Mouse (Mus musculus): Measurements from ENCODE around the gene Nav2. TPM values are rescaled to one million over a fixed set of nuclear protein-coding genes. Genes with fewer than 3 reads are reported as not detected.

Nav2 gene
- polyA plus RNA-seq, 1 experiment from 2014 or later = 22.5 TPM

DNA sequence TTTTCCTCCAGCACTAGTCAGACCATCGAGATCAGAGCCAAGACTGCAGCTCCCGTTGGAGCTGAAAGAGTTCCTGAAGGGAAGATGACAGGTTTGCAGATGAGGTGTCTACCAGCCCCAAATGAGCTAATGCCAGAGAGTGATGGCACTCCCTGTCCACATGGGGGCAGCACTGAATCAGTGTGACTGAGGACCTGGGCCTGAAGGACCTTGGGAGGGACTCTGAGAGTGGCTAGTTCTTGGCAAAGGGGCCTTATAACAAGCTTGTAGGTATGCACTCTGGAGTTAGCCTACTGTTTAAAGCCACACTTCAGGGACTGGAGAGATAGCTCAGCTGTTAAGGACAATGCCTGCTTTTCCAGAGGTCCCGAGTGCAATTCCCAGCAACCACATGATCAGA is 217.0 kb downstream of the Nav2 start:
- Histone ChIP-seq H3K4me2 (ENCODE audit: low read length) (no peak overlapping the region), H3K27ac (replicated peaks; ENCODE audit: low read depth, low read length) (no peak overlapping the region), H3K4me1 (ENCODE audit: control insufficient read depth, insufficient read depth, low read length) (peaks cover 6% of the 10 kb centered on the region), H3K9me3 (ENCODE audit: control insufficient read depth, low read length) (no peaks in the 10 kb centered on the region), H3K9ac (replicated peaks; ENCODE audit: low read length) (no peak overlapping the region), H3K36me3 (ENCODE audit: control insufficient read depth, insufficient read depth, low read length) (no peaks in the 10 kb centered on the region), H3K27me3 (ENCODE audit: control insufficient read depth, insufficient read depth, low read length) (0 out of 2 replicates have a peak, but pooled peaks cover 4% of the 10 kb centered on the region), H3K4me3 (replicated peaks; ENCODE audit: low read depth, low read length) (no peak overlapping the region)
- DNase-seq = peak; percentile 76
- ATAC-seq (ENCODE audit: low FRiP score, low TSS enrichment) = no peak
- 42% methylated on average over 3 of the region's 3 CpGs for WGBS

DNA sequence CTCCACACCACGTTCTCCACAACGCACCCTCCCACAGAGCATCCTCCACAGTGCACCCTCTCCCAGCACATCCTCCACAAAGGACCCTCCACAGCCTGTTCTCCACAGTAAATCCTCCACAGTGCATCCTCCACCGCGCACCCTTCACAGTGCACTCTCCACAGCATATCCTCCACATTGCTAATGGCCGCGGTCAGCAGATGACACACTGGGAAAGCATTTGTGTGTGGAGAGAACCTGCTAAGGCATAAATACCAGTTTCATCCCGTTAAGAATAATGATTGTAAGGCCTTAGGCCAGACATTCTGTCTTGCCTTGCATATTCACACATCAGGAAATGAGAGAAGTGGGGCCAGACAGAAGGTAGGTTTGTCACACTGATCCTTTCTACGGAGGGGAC is 219.7 kb downstream of the Nav2 start:
- Histone ChIP-seq H3K4me1 (ENCODE audit: control insufficient read depth, insufficient read depth, low read length) (no peaks in the 10 kb centered on the region), H3K9me3 (ENCODE audit: control insufficient read depth, low read length) (no peaks in the 10 kb centered on the region), H3K27me3 (ENCODE audit: control insufficient read depth, insufficient read depth, low read length) (0 out of 2 replicates have a peak, but pooled peaks cover 4% of the 10 kb centered on the region), H3K4me2 (ENCODE audit: low read length) (no peak overlapping the region), H3K36me3 (ENCODE audit: control insufficient read depth, insufficient read depth, low read length) (no peaks in the 10 kb centered on the region), H3K4me3 (replicated peaks; ENCODE audit: low read depth, low read length) (no peak overlapping the region), H3K27ac (replicated peaks; ENCODE audit: low read depth, low read length) (no peak overlapping the region), H3K9ac (replicated peaks; ENCODE audit: low read length) (no peak overlapping the region)
- 89% methylated on average over 8 of the region's 8 CpGs for WGBS
- ATAC-seq (ENCODE audit: low FRiP score, low TSS enrichment) (no peak), DNase-seq (no peak)

DNA sequence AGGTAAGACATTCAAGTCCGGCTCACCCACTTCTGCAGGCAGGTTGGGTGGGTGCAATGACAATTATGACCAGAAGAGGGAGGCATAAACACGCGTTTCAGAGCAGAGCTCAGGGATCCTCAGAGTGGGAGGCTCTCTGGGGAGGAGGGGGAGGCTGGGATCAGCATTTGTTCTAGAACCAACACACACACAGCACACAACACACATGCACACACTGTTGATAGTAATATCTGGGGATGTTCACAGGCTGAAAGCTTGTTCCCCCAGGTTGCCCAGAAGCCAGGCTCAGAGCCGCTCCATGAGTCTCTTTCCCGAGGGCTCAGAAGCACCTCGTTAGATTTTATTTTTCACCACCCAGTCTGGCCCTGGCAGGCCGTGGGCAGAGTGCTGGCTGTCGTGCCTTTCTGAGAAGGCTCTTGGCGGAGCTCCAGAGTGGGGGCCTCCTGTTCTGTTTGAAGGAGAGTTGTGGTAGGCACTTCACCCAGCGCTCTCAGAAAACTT is 224.4 kb downstream of the Nav2 start:
- no peak overlapping the region for H3K4me2 ChIP-seq (ENCODE audit: low read length)
- no peak overlapping the region for H3K4me3 ChIP-seq (replicated peaks; ENCODE audit: low read depth, low read length)
- no peaks in the 10 kb centered on the region for H3K27me3 ChIP-seq (ENCODE audit: control insufficient read depth, insufficient read depth, low read length)
- no peaks in the 10 kb centered on the region for H3K36me3 ChIP-seq (ENCODE audit: control insufficient read depth, insufficient read depth, low read length)
- H3K27ac ChIP-seq (replicated peaks; ENCODE audit: low read depth, low read length) = no peak overlapping the region
- DNase-seq = peak; percentile 94
- WGBS = 35% methylated on average over 10 of the region's 10 CpGs
- peak; percentile 67 for ATAC-seq (ENCODE audit: low FRiP score, low TSS enrichment)
- H3K4me1 ChIP-seq (ENCODE audit: control insufficient read depth, insufficient read depth, low read length) = no peaks in the 10 kb centered on the region
- no peak overlapping the region for H3K9ac ChIP-seq (replicated peaks; ENCODE audit: low read length)
- H3K9me3 ChIP-seq (ENCODE audit: control insufficient read depth, low read length) = peaks cover 2% of the 10 kb centered on the region; the same call in 1 of the 2 replicates

DNA sequence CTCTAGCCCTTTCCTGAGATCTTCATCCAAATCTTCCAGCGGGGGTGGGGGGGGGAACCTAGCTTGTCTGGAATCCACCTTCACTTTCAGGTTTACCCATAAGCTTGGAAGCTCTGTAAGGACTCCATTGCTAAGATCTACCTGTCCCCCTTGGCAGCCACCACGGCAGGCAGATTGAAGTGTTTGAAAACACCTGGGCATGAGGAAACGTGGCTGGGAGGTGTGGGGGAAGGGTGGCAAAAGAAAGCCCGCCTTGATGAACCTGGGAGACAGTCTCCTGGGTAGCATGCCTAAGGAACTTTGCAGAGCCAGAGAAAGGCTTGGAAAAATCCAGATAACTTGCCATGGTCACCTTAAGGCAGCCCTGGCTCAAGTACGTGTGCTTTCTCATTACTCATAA is 225.9 kb downstream of the Nav2 start:
- ATAC-seq (ENCODE audit: low FRiP score, low TSS enrichment) = no peak
- Histone ChIP-seq H3K9me3 (ENCODE audit: control insufficient read depth, low read length) (peaks cover 2% of the 10 kb centered on the region; the same call in 1 of the 2 replicates), H3K9ac (replicated peaks; ENCODE audit: low read length) (no peak overlapping the region), H3K4me2 (ENCODE audit: low read length) (no peak overlapping the region), H3K36me3 (ENCODE audit: control insufficient read depth, insufficient read depth, low read length) (no peaks in the 10 kb centered on the region), H3K4me3 (replicated peaks; ENCODE audit: low read depth, low read length) (no peak overlapping the region), H3K4me1 (ENCODE audit: control insufficient read depth, insufficient read depth, low read length) (no peaks in the 10 kb centered on the region), H3K27ac (replicated peaks; ENCODE audit: low read depth, low read length) (no peak overlapping the region), H3K27me3 (ENCODE audit: control insufficient read depth, insufficient read depth, low read length) (no peaks in the 10 kb centered on the region)
- DNase-seq = no peak
- 79% methylated on average over 5 of the region's 5 CpGs for WGBS

DNA sequence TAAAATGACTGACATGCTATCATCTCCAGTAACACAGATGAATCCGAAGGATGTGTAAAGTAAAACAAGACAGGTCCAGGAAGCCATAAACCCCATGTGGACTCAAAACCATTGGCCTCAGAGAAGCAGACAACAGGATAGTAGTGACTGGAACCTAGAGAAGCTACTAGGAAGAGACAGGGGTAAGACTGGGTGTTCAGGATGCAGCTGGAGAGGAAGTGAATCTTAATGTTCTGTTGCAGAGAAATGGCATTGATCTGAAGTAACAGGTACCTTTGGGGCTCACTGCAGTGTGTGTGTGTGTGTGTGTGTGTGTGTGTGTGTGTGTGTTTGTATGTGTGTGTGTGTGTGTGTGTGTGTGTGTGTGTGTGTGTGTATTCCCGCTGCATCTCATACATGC is 231.2 kb downstream of the Nav2 start:
- no peak overlapping the region for H3K27ac ChIP-seq (replicated peaks; ENCODE audit: low read depth, low read length)
- H3K27me3 ChIP-seq (ENCODE audit: control insufficient read depth, insufficient read depth, low read length) = no peaks in the 10 kb centered on the region
- H3K9me3 ChIP-seq (ENCODE audit: control insufficient read depth, low read length) = peaks cover 7% of the 10 kb centered on the region
- DNase-seq (no peak), ATAC-seq (ENCODE audit: low FRiP score, low TSS enrichment) (no peak)
- H3K4me3 ChIP-seq (replicated peaks; ENCODE audit: low read depth, low read length) = no peak overlapping the region
- WGBS = 92% methylated on average over 2 of the region's 2 CpGs
- H3K9ac ChIP-seq (replicated peaks; ENCODE audit: low read length) = no peak overlapping the region
- no peaks in the 10 kb centered on the region for H3K36me3 ChIP-seq (ENCODE audit: control insufficient read depth, insufficient read depth, low read length)
- no peaks in the 10 kb centered on the region for H3K4me1 ChIP-seq (ENCODE audit: control insufficient read depth, insufficient read depth, low read length)
- no peak overlapping the region for H3K4me2 ChIP-seq (ENCODE audit: low read length)

DNA sequence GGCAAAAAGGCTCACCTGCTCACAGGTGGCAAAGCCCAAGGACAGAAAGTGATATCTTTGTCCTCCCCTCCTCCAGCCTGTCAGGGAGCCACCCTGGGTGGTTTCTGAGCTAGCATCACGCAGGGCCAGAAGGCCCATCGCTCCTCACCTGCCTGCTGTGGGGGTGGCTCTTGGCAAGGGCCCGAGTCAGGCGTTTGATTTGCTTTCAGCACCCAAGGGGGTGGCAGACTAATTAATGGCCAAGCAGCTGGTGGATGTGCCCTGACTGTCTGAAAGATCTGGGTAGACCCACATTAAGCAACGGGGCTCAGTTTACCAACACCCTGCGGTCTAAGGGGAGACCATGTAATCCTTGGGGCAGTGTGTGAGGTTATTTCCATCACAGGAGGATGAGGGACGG is 235.4 kb downstream of the Nav2 start:
- peaks cover 4% of the 10 kb centered on the region; the same call in 1 of the 2 replicates for H3K9me3 ChIP-seq (ENCODE audit: control insufficient read depth, low read length)
- no peak for DNase-seq
- peaks cover 15% of the 10 kb centered on the region for H3K4me1 ChIP-seq (ENCODE audit: control insufficient read depth, insufficient read depth, low read length)
- no peak for ATAC-seq (ENCODE audit: low FRiP score, low TSS enrichment)
- no peak overlapping the region for H3K27ac ChIP-seq (replicated peaks; ENCODE audit: low read depth, low read length)
- 80% methylated on average over 7 of the region's 7 CpGs for WGBS
- no peak overlapping the region for H3K9ac ChIP-seq (replicated peaks; ENCODE audit: low read length)
- no peak overlapping the region for H3K4me3 ChIP-seq (replicated peaks; ENCODE audit: low read depth, low read length)
- no peaks in the 10 kb centered on the region for H3K27me3 ChIP-seq (ENCODE audit: control insufficient read depth, insufficient read depth, low read length)
- no peaks in the 10 kb centered on the region for H3K36me3 ChIP-seq (ENCODE audit: control insufficient read depth, insufficient read depth, low read length)
- no peak overlapping the region for H3K4me2 ChIP-seq (ENCODE audit: low read length)

DNA sequence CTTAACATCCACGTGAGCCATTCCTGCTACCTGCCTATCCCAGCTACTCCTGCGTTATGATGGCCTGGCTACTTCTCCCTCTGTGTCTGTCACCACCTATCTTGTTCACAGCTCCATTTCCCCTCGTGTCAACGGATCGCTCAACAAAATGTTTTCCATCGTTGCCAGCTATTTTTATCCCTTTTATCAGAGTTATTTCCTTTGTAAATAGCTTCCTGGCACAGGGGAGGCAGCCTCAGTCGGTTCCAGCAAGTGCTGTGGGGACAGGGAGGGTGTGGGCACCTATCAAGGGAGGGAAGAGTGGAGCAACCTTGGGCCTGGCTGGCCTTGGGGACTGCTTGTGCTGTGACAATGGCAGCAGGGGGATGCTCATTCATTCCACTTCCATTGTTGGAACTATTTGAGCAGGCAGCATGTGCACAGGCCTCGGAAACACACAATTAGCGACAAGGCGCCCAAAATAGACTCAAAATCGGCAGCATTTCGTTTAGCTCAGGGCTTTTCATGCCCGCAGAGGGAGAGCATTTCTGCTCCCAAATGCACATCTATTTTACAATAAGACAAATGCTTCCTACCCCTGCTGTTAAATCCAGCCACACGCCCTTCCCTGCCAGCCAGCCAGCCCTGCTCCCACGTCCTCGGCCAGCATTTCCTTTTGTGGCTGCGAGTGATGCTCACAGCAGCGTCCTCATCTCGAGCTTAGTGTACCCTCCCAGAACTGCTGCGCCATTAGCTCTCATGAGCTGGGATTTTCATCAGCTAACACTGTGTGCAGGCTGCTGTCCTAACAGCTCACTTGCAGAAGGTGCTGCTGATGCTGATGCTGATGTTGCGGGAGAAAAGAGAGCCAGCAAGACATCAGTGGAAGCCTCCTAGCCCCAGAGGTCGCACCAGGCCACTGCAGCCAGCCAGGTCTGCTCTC is 237.5 kb downstream of the Nav2 start:
- Histone ChIP-seq H3K9ac (replicated peaks; ENCODE audit: low read length) (peak overlapping the region; percentile 37), H3K27ac (replicated peaks; ENCODE audit: low read depth, low read length) (peak overlapping the region; percentile 81), H3K9me3 (ENCODE audit: control insufficient read depth, low read length) (peaks cover 4% of the 10 kb centered on the region; the same call in 1 of the 2 replicates), H3K4me2 (ENCODE audit: low read length) (0 out of 2 replicates have a peak overlapping the region, but pooled peaks have one; percentile 8), H3K4me3 (replicated peaks; ENCODE audit: low read depth, low read length) (no peak overlapping the region), H3K27me3 (ENCODE audit: control insufficient read depth, insufficient read depth, low read length) (no peaks in the 10 kb centered on the region), H3K4me1 (ENCODE audit: control insufficient read depth, insufficient read depth, low read length) (peaks cover 15% of the 10 kb centered on the region), H3K36me3 (ENCODE audit: control insufficient read depth, insufficient read depth, low read length) (no peaks in the 10 kb centered on the region)
- DNase-seq (peak; percentile 61), ATAC-seq (ENCODE audit: low FRiP score, low TSS enrichment) (peak; percentile 48; the same call in 1 of the 2 replicates)
- WGBS = 29% methylated on average over 22 of the region's 22 CpGs

DNA sequence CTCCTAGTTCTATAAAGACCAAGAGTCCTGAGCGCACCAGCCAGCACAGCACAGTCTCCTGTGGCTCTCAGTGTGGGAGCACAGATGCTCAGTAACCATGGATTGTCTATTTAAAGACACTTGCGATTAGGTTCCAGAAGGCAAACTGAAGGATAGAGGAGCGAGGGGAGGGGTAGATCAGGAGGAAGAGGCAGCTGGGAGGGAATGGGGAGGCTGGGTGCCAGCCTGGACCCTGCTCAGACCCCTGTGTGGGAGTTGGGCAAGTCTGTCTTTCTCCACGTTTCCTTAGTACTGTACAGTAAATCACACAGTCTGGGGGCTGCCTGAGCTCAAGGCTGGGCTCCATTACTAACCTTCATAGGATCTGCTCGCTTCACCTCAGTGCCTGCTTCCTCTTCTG is 243.8 kb downstream of the Nav2 start:
- ATAC-seq (ENCODE audit: low FRiP score, low TSS enrichment) = no peak
- no peak overlapping the region for H3K27ac ChIP-seq (replicated peaks; ENCODE audit: low read depth, low read length)
- 0 out of 2 replicates have a peak, but pooled peaks cover 4% of the 10 kb centered on the region for H3K4me1 ChIP-seq (ENCODE audit: control insufficient read depth, insufficient read depth, low read length)
- no peak overlapping the region for H3K9ac ChIP-seq (replicated peaks; ENCODE audit: low read length)
- no peaks in the 10 kb centered on the region for H3K36me3 ChIP-seq (ENCODE audit: control insufficient read depth, insufficient read depth, low read length)
- H3K4me3 ChIP-seq (replicated peaks; ENCODE audit: low read depth, low read length) = no peak overlapping the region
- no peak overlapping the region for H3K4me2 ChIP-seq (ENCODE audit: low read length)
- DNase-seq = no peak
- no peaks in the 10 kb centered on the region for H3K27me3 ChIP-seq (ENCODE audit: control insufficient read depth, insufficient read depth, low read length)
- WGBS = 77% methylated on average over 5 of the region's 5 CpGs
- peaks cover 5% of the 10 kb centered on the region for H3K9me3 ChIP-seq (ENCODE audit: control insufficient read depth, low read length)
